Mouse (Mus musculus) megakaryocyte, embryonic 14.5 days (primary cell): ENCODE results near the gene Srcap.

Experiments
- FLI1 ChIP-seq: IDR thresholded peaks from 2 replicates; pipeline ENCODE4 v1.6.1; 2012; ENCODE audit warnings: low read length, inconsistent platforms, mixed read lengths
- GATA1 ChIP-seq: IDR thresholded peaks from 3 replicates; pipeline ENCODE4 v1.6.1; 2012; ENCODE audit warnings: mixed read lengths, low read length, inconsistent platforms, borderline replicate concordance

DNA sequence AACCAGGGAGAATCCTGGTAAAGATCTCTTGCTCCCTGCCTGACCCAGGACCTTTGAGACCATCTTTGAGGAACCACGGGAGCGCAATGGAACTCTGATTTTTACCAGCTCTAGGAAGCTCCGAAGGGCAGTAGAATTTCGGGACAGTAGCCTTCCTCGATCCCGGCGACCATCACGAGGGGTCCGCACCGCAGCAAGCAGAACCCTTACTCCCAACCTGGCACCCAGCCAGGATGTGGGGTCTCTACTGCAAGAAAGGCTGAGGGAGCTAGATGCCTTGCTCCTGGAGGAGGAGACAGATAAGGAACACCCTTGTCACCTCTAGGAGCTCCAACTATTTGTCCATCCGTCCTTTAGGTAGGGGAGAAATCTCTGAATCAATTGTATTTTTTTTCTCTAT, 35.4 kb upstream of the Srcap start:
- TF ChIP-seq GATA1 (no peak), FLI1 (no peak)
